Mouse (Mus musculus): ENCODE measurements around the gene Dnajc28. TPM values are rescaled to one million over a fixed set of nuclear protein-coding genes. Genes with fewer than 3 reads are reported as not detected.
"Not testable (repeated sequence)": the region's sequence is repeated elsewhere in the genome, so short reads cannot be mapped to it uniquely, and the experiment has no call there.

Dnajc28 gene
- total RNA-seq (2021), result 1 to 10 TPM; 5.5 to 6.7 TPM
- long read RNA-seq, experiment 1, transcript Dnajc28-201 (2 exons, 3,368 nt), result major isoform, 5 of 8 reads
- long read RNA-seq, experiment 1, partial matches to known transcripts, result 0 of 8 reads
- long read RNA-seq, experiment 1, other reads (novel, unspliced or antisense), result 3 of 8 reads
- long read RNA-seq, experiment 2, partial matches to known transcripts, result 0 of 7 reads
- long read RNA-seq, experiment 2, other reads (novel, unspliced or antisense), result 3 of 7 reads

DNA sequence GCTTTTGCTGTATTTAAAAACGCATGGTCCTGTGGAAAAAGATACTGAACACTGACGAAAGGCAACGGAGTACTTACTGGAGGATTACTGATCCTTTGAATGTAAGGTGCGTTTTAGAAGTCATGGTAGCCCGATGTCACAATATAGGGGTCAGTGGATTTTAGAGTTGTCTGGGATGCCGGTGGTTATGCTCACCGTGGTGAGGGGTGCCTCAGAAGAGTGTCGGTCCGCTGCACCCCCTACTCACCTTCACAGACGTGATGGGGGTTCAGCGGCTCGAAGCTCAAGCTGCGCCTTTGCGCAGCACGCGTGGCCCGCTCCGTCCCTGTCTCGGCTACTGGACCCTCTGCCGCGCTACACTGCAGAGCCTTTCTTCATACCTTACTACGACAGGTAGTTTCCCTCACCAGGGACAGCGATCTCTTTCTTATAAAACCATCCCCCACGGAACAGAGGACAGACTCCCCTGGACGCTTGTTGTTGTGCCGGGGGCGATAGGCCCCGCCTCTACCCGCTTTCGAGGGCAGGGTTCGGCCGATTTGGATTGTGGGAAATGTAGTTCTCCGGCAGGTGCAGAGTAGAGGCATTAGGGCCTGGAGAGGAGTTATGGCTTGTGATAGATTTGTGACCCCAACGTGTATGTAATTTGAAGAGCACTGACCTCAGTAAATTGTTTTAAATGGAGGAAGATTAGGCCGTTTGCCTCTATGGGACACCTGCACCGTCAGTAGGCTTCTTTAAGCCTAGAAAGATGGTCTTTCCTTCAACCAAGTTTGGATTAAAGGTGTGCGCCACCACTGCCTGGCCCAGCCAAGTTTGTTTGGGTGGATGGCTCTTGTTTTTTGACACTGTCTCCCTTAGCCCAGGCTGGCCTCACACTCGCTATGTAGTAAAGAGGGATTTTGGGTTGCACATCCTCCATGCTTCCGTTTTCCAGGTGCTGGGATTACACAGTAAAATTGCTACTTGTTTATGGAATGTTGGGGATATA is at the start of gene Dnajc28:
Gene Dnajc28 (minus strand): TSS at position 516 of the 991 bp plus-strand sequence.
- peak; percentile 66 to 81 for DNase-seq (ENCODE audit: low spot score in 2 of 2)
- intact Hi-C loops (cut with DNase I), result no loop called here

DNA sequence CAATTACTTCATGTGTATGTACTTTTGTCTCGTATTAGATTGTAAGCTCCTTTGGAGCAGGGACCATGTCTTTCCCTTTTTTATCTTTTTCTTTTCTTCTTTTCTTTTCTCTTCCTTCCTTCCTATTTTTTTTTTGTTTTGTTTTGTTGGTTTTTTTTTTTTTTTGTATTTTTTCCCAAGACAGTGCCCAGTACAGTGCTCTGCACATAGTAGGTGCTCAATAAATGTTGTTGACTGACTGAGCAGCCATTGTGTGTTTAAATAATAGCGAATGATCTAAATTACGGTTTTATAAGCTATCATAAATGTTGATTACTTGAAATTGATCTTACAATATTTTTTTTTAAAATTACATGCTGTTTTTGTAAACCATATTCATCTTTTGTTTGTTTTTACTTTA is 45.0 kb upstream of the Dnajc28 start:
- DNase-seq (ENCODE audit: low spot score in 2 of 2), result no peak
- intact Hi-C loops (cut with DNase I), result loop anchor here (10.0 kb wide), 1 partner anchor 629 kb away; no protein-coding TSS in a partner anchor

DNA sequence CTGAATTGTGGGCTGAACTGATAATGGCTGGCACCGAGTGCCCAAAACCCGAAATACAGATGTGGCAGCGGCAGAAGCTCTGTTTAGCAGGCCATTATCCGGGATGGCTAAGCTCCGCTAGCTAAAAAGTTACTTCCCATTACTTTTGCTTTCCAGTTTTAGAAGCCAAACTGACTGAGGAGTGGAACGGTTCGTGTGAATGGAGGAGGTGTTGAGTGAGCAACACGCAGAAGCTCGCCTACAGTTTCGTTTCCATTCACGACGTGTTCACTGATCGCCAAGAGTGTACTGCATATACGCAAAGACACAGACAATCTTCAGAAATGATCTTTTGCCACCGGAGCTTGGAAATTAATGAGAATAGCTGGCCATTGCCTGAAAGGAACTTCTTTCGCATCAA is 43.5 kb upstream of the Dnajc28 start:
- peak in 1 of 2 experiments; percentile 22 for DNase-seq (ENCODE audit: low spot score in 2 of 2)
- intact Hi-C loops (cut with DNase I), result loop anchor here (10.0 kb wide), 1 partner anchor 628 kb away; no protein-coding TSS in a partner anchor

DNA sequence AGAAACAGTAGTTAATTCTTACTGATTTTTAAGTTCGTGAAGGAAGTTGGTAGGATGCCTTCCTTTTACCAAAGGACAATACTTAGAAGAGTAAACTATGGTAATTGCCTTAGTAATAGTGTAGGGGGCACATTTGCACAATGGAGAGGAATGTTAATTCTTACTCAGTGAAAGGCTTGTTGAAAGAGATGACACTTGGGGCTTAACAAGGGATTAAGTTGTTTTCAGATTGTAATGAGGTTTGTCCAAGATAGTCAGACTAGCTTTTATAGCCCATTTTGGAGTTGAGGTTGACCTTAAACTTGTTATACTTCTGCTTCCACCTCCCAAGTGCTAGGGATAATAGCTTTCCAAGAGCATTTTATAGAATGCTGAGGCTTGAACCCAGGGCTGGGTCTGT is 42.6 kb upstream of the Dnajc28 start:
- intact Hi-C loops (cut with DNase I), result loop anchor here (10.0 kb wide), 1 partner anchor 627 kb away; no protein-coding TSS in a partner anchor
- no peak for DNase-seq (ENCODE audit: low spot score in 2 of 2)

DNA sequence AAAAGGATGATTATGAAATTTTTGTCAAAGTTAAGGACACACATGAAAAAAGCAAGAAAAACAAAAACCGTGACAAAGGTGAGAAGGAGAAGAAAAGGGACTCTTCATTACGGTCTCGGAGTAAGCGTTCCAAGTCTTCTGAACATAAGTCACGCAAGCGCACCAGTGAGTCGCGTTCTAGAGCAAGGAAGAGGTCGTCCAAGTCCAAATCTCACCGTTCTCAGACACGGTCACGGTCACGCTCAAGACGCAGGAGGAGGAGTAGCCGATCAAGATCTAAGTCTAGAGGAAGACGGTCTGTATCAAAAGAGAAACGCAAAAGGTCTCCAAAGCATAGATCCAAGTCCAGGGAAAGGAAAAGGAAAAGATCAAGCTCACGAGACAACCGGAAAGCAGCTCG is 41.0 kb upstream of the Dnajc28 start:
- intact Hi-C loops (cut with DNase I), result loop anchor here (10.0 kb wide), 1 partner anchor 625 kb away; no protein-coding TSS in a partner anchor
- DNase-seq (ENCODE audit: low spot score in 2 of 2), result no peak

DNA sequence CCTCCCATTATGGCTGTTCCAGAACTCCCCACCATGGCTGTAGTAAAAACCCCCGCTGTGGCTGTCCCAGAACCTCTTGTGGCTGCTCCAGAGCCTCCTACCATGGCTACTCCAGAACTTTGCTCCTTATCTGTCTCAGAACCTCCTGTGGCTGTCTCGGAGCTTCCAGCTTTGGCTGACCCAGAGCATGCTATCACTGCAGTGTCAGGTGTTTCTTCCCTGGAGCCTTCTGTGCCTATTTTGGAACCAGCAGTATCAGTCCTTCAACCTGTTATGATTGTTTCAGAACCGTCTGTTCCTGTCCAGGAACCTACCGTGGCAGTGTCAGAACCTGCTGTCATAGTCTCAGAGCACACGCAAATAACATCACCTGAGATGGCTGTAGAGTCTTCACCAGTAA is 39.6 kb upstream of the Dnajc28 start:
- intact Hi-C loops (cut with DNase I), result no loop called here
- DNase-seq (ENCODE audit: low spot score in 2 of 2), result no peak

DNA sequence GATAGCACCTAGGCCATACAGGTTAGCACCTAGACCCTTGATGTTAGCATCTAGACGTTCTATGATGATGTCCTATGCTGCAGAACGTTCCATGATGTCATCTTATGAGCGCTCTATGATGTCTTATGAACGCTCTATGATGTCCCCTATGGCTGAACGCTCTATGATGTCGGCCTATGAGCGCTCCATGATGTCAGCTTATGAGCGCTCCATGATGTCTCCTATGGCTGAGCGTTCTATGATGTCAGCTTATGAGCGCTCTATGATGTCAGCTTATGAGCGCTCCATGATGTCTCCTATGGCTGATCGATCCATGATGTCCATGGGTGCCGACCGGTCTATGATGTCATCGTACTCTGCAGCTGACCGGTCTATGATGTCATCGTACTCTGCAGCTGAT is 38.5 kb upstream of the Dnajc28 start:
- DNase-seq (ENCODE audit: low spot score in 2 of 2), result no peak
- intact Hi-C loops (cut with DNase I), result no loop called here

DNA sequence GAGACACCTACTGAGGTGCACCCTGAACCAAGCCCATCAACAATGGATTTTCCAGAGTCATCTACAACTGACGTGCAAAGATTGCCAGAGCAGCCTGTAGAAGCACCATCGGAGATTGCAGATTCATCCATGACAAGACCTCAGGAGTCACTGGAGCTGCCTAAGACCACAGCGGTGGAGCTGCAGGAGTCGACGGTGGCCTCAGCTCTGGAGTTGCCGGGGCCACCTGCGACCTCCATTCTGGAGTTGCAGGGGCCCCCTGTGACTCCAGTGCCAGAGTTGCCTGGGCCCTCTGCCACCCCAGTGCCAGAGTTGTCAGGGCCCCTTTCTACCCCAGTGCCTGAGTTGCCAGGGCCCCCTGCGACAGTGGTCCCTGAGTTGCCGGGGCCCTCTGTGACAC is 36.5 kb upstream of the Dnajc28 start:
- no peak for DNase-seq (ENCODE audit: low spot score in 2 of 2)
- intact Hi-C loops (cut with DNase I), result no loop called here

DNA sequence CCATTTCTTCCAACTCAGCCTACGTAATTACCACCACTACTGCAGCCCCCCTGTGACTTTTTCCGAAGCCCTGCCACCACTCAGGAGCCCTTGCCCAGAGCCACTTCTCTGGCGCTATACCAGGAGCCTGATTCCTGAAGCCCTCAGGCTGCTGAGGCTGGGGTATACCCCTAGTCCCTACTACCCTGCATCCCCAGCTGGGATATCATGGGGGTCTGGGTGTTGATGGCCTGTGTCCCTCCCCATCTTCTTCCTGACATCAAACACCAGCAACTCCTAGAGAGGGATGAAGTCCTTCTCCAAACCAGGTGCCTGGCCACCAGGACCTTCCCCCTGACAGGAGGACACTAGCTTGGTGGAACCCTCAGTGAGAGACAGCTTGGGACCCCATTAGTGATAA is 33.4 kb upstream of the Dnajc28 start:
- intact Hi-C loops (cut with DNase I), result no loop called here
- no peak for DNase-seq (ENCODE audit: low spot score in 2 of 2)

DNA sequence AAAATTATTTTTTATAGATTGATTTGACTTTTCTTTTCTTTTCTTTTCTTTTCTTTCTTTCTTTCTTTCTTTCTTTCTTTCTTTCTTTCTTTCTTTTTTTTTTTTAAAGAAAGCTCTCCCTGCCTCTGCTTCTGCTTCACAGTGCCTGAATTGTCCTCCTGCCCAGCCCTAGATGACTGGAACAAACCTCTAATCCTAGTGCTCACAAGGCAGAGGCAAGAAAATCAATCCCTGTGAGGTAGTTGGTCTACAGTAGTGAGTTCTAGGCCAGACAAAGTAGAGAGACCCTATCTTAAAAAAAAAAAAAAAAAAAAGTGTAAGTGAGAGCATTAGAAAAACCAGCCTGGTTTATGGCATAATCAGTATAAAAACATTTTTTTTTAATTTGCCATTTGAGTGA is 31.0 kb upstream of the Dnajc28 start:
- DNase-seq (ENCODE audit: low spot score in 2 of 2), result no peak
- intact Hi-C loops (cut with DNase I), result no loop called here

DNA sequence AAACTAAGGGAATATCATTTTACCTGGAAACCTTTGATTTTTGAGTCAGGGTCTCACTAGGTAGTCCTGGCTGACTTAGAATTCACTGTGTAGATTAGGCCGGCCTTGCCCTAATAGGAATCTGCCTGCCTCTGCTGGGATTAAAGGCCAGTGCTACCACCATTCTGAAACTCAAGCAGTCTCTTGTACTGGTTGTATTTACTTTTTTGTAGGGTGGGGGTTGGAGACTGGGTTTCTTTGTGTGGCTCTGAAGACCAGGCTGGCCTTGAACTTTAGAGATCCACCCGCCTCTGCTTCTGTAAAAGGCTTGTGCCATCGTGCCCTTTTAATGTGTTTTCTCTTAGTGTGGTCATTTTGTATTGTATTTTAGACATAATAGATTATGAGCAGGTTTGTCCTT is 30.4 kb upstream of the Dnajc28 start:
- intact Hi-C loops (cut with DNase I), result no loop called here

DNA sequence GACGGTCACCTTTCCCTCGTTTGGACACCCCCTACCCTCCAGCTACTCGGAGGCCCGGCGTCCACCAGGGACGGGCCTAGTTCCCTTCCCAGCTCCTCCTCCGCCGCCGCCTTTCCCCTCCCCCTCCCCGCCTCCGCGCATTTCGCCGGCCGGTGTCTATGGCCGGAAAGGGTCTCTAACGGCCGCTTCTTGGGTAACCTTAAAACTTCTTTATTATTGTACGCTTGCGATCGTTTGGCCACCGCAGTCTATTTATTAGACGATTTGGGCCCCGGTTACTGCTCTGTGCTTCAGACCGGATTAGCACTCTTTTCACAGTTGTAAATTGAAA is 29.4 kb upstream of the Dnajc28 start:
- peak; percentile 42 to 71 for DNase-seq (ENCODE audit: low spot score in 2 of 2)
- intact Hi-C loops (cut with DNase I), result no loop called here

More for the DNA sequence above, 30.4 kb upstream of the Dnajc28 start:
- no peak for DNase-seq (ENCODE audit: low spot score in 2 of 2)

DNA sequence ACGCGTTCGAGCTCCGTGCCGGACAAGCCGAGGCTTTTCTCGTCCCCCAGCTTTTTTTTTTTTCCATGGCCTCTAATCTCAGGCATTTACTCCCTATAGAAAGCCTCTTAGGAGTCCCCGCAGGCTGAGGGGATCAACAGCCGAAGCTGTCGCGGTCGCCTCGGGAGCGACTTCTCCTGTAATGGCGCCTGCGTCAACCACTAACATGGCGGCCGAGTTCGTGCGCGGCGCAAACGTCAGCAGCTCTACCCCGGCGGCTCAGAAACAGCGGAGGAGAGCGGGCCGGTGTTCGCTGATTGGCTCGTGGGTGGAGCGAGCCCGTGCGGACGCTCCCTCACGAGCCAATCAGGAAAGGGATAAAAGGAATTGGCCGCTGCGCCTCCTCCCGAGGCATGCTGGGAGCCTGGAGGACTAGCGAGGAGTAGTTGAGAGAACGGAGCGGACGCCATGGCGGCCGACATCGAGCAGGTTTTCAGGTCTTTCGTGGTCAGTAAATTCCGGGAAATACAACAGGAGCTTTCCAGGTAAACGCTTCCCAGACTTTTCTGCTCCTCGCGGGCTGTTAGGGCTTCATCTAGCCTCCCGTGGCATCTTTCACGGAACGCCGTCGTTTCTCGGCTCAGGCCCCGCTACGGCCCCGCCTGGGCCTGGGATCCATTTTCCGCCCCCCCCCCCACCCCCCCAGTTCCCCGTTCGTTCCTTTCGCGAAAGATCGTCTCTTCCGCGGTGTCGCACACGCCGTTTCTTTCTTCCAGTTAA is 28.8 kb upstream of the Dnajc28 start, which contains the start of gene Son:
Gene Son (plus strand): TSS at position 46 of the 759 bp plus-strand sequence.
- DNase-seq (ENCODE audit: low spot score in 2 of 2), result peak; percentile 98
- intact Hi-C loops (cut with DNase I), result no loop called here

DNA sequence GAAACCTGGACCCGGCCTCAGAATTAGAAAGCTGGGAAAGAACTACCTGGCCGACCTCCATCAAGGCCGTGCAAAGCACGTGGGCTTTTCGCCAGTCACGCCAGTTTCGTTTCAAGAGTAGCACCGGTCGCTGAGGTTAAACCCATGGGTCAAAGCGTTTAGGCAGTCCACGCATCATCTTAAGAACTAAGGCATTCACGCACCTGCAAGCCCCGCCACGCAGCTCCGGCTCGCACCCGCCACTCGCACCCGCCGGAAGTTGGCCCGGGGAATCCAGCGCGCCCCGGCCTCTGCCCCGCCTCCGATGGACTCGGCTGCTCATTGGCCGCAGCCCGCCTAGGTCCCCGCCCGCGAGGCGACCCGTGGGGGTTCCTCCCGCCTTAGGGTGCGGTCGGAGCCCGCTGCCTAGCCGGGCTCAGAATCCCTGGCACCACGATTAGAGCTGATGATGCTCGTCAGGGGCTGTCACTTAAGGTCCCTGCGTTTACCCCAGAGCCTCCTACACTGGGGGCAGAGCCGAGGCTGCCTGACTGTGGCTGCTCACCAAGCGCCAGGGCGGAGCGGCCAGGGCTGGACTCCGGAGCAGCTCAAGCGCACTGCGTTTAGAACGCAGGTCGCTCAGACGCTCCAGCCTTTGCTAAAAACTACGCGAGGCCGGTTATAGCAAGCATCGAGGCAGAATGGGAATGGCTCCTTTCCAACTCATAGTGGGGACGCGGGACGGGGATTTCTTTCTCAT is 28.0 kb upstream of the Dnajc28 start, which contains the start of gene Gart:
Gene Gart (minus strand): TSS at position 272 of the 739 bp plus-strand sequence.
- DNase-seq (ENCODE audit: low spot score in 2 of 2), result peak; percentile 91 to 92
- intact Hi-C loops (cut with DNase I), result no loop called here

DNA sequence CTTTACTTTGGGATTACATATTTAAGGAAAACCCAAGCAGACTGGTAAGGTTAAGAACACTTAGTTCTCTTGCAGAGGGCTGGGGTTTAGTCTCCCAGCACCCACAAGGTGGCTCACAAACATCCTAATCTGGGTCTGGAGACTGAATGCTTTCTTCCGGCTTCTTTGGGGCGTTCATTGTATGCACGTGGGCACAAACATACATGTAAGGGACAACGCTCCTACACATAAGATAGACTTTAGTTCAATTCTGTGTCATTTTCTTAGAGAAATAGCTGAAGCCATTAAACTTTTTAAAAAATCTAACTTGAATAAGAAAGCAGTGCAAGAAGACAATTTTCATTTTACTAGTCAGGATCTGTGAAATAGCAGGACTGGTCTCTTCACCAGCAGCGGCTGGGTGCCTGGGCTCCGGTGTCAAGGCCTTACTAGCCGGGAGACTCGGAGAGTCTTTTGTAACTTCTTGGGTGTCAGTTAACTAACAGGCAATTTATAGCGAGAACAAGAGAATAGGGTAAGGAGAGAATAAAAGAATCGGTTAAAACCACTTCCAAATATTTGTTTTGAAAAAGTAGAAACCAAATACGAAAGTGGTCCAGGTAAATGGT is 27.3 kb upstream of the Dnajc28 start:
- DNase-seq (ENCODE audit: low spot score in 2 of 2), result no peak
- intact Hi-C loops (cut with DNase I), result no loop called here

DNA sequence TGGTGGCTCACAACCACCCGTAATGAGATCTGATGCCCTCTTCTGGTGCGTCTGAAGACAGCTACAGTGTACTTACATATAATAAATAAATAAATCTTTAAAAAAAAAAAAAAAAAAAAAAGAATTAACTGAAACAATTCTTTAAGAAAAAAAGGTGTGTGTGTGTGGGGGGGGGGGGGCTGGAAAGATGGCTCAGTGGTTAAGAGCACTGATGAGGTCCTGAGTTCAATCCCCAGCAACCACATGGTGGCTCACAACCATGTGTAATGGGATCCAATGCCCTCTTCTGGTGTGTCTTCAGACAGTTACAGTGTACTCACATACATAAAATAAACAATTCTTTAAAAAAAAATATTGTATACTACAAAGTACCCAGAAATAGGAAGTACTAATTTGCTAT is 26.6 kb upstream of the Dnajc28 start:
- DNase-seq (ENCODE audit: low spot score in 2 of 2); intact Hi-C loops (cut with DNase I): not testable (repeated sequence)

DNA sequence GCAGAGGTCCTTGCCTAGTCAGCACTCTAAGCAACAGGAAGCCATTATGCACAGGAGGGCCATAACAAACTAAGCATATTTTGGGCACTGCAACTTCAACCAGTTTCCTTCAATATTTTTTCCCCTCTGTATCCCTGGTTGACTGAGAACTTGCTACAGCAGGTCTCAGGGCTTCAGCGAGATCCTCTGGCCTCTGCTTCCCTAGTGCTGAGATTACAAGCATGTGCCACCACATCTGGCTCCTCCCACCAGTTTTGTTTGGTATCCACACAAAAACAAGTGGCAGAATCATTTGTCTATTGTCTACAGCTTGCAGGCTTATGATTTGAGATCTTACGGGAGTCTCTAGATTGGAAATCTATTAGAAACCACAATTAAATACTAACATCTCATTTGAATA is 26.1 kb upstream of the Dnajc28 start:
- intact Hi-C loops (cut with DNase I), result no loop called here
- no peak for DNase-seq (ENCODE audit: low spot score in 2 of 2)

DNA sequence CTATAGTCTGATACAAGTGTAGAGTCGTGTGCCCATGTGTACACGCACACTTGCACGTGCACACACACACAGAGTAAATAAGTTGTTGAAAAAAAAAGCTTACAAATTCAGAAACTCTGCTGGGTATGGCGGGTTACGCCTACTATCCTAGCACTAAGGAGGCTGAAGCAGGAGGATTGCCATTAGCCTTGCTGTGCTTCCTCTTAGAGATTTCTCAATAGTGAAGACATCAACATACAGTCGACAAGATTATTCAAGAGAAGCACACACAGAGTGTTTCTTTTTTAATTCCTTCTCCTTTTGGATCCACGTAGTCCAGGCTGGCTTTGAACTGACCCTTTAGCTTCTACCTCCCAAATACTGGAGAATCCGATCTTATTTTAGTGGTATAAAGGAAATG is 21.3 kb upstream of the Dnajc28 start:
- no peak for DNase-seq (ENCODE audit: low spot score in 2 of 2)
- intact Hi-C loops (cut with DNase I), result no loop called here

DNA sequence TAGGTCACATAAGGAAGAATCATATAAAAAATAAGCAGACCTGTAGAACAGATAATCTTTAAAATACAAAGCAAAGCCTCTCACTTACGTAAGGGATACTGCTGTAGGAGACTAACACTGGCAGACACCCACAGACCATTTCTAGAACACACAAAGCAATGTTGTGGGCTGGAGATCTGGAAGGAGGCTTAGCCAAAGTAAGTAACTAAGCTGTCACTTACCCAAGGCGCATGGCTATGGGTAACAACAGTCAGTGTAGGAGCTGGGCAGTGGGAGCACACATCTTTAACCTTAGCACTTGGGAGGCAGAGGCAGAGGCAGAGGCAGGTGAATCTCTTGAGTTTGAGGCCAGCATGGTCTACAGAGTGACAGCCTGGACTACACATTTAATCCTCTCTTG is 20.8 kb upstream of the Dnajc28 start:
- no peak for DNase-seq (ENCODE audit: low spot score in 2 of 2)
- intact Hi-C loops (cut with DNase I), result no loop called here

All from left cerebral cortex, postnatal 14 days (tissue).